Mouse (Mus musculus): Measurements from ENCODE around the gene Tmem91.

Tmem91 gene

DNA sequence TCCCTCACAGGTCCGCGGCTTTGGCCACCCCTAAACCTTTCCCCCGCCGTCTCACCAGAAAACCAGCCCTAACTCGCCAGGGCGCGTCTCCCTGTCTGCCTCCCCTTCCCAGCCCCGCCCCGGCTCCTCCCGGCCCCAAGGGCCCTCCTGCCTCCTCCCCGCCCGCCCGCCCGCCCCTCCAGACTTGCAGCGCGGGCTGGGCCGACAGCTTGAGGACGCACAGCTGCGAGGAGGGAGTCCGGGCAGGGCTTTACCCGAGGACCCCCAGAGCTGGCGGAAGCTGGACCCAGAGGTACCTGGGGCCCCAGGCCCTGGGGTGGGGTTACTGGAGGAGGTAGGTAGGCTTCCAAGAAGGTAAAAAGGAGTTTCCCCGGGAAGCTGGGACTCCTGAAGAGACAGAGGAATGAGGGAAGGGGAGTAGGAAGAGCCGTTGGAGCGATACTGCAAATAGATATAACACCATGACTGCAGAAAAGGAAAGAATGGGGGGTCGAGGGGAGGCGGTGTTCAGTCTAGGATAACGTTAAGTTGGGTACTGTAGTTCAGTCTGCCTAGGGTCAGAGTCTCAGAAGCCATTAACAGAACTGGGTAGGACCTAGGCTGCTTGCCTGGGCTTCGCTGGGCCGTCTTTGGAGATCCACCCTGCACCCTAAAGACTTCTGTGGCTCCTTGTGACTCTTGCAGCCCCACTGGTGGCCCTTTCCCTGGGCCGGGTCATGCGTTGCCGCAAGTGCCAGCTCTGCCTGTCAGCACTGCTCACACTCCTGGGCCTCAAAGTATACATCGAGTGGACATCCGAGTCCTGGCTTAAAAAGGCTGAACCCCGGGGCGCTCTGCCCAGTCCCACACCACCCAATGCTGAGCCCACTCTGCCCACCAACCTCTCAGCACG lies 47.3 kb downstream of the Tmem91 start:
- no peak for DNase-seq (ENCODE audit: low read depth in 1 of 2, low spot score in 2 of 2)

DNA sequence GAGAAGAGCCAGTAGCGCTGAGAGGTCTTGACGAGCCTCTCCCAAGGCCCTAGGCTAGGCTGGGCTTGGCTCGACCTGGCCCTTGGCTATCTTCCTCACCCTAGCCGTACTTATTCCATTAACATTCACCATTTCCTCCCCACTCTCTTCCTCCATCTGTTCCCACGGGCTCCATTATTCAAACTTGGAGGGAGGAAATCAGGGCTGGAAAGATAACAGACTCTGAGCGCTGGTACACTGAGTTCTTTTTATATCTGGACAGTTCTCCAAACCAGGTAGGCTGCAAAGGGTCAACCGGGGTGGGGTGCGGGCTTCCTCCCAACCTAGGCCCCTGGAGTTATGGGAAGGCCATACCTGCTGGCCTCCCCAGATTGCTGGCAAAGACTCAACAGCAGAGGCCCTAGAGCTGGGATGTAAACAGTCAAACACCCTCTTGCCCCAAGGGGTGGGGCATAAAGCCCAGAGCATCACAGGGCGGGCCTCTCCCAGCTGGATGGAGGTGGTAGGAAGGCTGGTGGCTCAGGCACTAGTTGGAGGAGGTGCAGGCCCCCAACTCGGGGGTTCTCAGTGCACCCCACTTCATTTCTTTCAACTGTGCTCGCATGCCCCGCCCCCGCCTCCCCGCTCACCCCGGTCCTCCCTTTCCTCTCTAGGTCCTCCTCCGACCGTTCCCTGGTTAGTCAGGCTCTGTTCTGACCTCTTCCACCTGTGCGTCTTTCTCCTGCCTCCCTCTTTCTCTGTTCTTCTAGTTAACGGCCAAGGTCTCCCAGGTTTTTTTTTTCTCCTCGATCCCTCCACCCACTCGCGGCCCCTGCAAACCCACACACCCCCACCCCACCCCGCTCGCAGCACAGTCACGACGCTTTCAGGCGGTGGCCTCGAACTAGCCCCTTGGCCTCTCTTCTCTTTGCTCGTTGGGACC lies 48.2 kb downstream of the Tmem91 start, which contains the start of gene B3gnt8:
B3gnt8 (plus strand) TSS at position 146 of the 922 bp plus-strand sequence.
- DNase-seq (ENCODE audit: low read depth in 1 of 2, low spot score in 2 of 2) = no peak

DNA sequence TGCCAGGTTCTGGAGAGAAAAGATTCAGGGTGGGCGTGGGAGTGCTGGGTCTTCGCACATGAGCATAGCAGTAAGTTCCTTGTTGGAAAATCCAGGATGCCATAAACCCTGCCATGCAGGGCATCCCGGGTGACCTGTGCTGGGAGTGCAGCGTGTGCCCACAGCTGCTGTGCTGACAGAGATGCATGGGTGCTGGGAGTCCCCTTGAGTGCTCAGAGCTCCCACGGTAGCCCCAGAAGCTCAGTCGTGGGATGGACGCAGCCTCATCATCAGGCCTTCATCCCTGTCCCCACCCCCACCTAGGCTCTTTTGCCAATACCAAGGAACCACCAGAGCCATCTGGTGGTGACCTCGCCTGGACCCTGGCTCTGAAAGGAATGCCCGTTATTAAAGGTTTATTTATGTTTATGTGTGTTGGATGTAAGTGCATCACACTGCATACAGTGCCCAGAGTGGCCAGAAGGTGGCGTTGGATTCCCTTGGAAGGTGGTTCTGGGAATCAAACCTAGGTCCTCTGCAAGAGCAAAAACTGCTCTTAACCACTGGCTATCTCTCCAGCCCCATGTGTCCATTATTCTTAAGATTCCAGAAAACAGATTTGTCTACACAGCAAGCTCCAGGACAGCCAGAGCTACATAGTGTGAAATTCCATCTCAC lies 49.2 kb downstream of the Tmem91 start:
- no peak for DNase-seq (ENCODE audit: low read depth in 1 of 2, low spot score in 2 of 2)

DNA sequence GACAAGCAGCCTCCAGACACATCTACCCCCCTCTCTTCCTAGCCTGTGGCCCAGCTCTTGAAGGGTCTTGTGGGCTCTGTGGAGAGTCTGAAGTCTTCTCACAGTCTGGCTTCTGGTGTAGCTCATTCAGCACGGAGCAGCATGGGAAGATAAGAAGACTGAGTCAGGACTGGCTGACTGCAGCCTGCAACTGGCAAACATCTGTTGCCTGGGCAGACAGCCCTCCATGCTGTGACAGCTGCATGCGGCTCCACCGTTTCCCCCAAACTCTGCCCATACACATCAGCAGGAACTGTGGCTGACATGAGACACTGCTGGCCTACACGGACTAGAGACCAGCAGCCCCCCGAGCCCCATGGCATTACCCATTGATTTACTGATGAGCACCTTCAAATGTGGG lies 50.1 kb downstream of the Tmem91 start:
- no peak for DNase-seq (ENCODE audit: low read depth in 1 of 2, low spot score in 2 of 2)

DNA sequence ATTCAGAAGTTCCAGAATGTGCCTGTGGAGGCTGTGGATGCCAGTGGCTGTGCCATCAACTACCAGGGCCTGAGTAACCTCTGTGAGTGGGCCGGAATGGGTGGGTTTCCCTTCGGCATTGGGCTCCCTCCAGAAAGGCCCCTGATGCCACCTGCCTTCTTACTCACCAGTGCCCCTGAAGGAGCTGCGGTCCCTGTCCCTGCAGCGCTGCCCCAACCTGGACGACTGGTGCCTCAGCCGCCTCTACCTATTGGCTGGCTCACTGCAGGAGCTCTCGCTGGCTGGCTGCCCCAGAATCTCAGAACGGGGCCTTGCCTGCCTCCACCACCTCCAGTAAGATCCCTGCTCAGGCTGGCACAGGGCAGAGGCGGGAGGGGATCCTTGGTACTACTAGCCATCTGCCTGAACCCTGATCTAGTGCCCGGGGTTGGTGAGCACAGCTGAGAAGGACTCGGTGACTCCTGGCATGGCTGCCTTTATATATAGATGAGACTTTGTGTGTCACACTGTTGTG lies 51.1 kb downstream of the Tmem91 start:
- no peak for DNase-seq (ENCODE audit: low read depth in 1 of 2, low spot score in 2 of 2)

DNA sequence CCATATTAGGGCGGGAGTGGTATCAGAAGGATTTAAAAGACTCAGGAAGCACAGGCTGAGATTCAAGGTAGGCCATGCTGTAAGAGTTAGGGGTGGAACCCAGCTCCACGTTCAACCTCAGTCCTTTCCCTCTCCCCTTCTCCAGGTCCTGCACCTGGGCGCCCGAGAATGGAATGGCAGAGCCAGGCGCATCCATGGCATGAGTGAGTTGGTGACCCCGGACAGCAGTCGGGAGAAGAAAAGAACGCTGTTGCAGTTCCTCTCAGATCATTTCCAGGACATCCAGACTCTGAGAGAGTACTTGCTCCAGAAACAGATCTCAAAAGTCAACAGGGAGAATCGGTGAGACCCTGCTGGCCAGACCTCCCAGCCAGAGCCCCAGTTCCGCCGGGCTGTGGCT lies 54.2 kb downstream of the Tmem91 start:
- no peak for DNase-seq (ENCODE audit: low read depth in 1 of 2, low spot score in 2 of 2)

DNA sequence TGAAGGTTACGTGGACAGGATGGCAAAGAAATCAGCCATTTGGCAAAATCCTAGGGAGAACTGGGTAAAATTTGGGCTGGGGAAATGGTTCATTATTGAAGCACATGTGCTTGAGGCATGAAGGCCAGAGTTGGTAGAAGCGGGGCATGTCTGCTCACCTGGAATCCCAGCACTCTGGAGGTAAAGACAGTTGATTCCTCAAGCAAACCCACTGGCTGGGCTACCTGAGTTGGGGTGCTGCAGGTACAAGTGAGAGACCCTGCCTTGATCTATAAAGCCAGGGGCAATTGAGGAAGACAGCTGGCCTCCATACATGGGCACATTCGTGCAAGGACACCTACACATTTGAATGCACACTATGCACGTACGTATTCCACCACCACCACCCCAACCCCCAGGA lies 54.9 kb downstream of the Tmem91 start:
- no peak for DNase-seq (ENCODE audit: low read depth in 1 of 2, low spot score in 2 of 2)

DNA sequence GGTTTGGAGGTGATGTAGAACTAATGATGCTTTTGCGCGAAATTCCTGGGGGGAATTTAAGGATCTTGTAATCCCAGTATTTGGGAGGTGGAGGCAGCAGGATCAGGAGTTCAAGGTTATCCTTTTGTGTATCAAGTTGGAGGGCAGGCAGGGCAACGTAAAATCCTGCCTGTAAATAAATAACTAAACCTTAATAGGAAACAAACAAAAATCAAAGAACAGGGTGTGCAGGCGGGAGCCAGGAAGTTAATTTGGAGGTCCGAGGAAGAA lies 55.3 kb downstream of the Tmem91 start:
- DNase-seq (ENCODE audit: low read depth in 1 of 2, low spot score in 2 of 2) = no peak
